Mouse (Mus musculus): ENCODE measurements at regions not wholly inside any gene's neighbourhood (a gene's known extent, or its start where the extent isn't known, plus 50 kb on each side); places are given as distances from the start of the nearest gene placed in this dataset.
A peak's percentile ranks its signal among the peaks of the same experiment; 100 is the strongest.
"Not testable (repeated sequence)": the region's sequence is repeated elsewhere in the genome, so short reads cannot be mapped to it uniquely, and the experiment has no call there.

DNA sequence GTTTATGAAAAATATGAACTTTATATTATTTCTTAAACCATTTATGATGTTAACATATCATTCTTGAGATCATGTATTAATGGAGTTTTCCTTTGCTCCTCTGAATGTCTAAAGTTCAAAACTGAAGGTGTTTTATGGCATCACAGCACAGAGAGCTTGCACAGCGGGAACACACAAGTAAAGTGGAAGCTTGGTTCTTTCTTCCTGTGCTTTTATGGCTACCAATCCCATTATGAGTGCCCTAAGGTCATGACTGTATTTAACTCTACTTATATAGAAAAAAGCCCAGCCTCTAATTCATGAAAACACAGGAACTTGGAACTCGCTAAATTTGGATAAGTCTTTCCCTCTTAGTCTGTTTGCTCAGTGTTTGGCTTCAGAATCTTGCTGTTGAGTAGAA, 417.3 kb upstream of the Adamts5 start:
- DNase-seq = no peak

DNA sequence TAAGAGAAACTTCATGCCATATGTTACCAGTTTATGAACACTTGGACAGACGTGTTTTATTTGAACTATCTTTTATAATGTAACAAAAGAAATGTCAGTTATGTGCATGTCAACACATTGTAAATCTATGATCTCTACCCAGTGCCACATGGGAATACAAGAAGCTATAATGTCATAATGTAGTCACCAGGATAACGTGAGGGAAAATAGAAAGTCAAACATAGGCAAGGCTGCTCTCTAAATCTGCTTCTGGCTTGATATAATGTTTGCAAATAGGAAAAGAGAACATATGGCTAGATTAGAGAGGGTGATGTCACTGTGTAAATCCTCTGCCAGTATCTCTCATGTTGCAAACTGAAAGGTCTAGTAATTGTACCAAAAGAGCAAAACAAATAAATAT, 408.1 kb upstream of the Adamts5 start:
- no peak for DNase-seq

DNA sequence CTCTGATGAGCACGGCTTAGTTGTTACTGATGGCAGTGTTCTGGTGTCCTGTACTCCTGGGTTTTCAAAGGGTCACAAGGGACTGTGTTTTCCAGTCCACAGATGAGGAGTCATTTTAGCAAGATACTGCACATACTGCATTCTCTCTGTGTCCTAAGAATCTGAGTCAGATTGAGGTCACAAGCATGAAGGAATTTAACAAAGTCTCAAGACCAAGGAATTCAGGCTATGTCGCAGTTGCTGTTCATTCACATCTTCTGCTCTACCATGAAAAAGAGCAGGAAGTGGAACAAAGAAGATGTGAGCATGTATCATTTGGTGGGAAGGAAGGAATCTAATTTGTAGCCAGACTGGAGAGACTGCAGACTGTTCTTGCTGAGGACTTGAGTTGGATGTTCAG, 402.2 kb upstream of the Adamts5 start:
- DNase-seq = no peak

DNA sequence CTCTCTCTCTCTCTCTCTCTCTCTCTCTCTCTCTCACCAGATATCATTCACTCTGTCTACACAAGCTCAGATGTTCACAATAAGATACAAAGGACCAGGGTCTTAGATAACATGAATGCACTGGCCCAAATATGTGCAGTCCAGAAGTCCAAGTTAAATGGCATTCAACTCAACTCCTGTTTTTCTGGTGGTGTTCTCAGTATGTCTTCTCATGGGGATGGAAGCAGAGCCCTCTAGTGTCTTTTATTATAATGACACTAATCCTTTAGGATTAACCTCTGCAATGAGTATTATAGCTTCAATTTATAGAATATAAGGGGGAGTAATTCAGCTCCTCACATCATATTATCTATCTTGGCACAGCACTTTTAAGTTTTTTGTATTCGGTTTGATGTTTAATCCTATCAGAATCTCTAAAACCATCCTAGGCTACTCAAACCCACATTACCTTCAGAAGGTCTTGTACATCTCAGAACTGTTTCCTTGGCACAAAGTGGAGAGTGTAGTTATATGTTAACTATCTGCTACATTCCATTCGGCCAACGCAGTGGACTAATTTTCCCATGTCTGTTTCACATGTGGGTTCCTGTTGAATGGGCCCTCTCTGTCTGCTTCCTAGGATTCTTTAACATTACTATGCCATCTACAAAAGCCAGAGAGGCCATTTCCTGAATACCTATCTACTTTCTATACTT, 401.0 kb upstream of the Adamts5 start:
- no peak for DNase-seq

DNA sequence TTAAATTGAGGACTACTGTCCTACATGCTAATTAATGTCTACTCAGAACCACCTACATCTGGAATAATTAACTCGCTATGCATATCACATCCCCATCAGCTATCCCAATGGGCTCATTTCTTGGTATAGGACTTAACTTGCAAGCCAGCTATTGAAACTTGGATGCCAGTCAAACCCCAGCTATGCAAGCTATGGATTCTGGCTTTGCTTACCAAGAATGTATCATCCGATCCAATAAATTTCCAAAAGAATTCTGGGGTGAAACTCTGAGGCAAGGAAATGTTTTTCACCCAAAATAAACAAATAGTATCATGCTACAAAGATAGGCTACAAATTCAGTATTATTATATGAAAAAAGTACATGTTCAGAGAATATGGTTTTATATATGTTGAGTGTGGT, 392.8 kb upstream of the Adamts5 start:
- no peak for DNase-seq

DNA sequence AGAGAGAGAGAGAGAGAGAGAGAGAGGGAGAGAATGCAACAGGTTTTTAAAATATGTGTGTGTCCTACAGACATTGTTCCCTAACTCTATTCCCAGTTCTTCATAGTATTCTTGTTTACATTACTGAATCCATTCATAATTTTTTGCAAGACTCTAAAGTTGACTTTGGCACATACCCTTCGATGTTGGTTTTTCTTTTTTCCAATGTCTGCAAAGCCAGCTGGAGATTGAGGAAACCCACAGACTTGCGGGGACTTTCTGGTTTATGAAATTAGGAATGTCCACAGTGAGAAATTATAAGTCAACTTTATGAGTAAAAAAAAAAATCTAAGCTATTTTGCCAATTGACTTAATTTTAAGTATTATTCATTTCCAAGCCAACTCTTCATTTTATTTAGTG, 379.7 kb upstream of the Adamts5 start:
- DNase-seq = no peak

DNA sequence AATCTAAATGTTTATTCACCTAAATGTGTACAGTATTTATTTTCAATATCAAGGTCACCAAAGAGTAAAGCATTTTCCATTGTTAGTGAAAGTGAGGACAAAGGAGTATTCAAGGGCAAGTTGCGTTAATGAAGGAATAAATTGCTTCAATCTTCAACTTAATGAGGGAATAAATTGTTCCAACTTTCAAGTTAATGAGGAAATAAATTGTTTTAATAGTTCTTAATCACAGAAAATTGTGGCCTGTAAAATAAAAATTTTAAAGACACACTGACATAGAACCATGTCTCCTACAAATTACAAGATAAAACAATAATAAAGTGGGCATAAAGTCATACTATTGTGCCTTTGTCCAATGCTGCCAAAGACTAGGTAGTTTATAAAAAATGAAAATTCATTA, 375.4 kb upstream of the Adamts5 start:
- no peak for DNase-seq

DNA sequence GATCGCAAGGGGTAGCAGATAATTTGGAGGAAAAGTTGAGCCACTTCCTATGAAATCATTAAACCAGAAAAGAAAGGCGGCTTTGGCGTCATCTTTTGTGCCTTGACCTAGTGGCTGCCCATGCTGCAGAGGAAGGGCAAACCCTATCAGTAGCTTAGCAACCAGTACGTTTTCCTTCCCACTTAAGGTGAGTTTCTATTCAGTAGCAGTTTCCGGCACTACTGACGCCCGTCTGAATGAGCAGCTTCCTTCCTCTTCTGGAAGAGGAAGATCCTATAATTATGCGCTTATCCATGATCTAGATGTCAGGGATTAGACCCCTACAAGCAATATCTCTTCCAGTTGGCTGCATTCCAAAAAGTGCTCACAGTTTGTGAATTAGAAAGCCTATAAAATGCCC, 360.0 kb upstream of the Adamts5 start:
- DNase-seq = no peak

DNA sequence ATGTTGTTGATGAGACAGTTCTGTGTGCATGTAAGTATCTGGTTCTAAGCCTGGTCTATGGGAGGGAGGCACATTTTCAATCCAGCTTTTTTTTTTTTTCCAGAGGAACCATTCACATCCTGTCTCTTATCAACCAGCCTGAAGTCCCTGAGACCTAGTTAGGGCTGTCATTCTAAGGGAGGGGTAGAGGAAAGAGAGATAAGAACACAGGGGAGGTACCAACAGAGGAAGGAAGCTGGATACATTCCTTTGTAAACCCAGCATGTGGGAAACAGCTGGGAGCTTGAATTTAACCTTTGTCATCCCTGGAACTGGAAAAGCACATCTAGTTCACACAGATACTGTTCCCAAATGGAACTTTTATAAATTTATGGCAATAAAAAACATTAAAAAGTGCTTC, 351.0 kb upstream of the Adamts5 start:
- DNase-seq = no peak

DNA sequence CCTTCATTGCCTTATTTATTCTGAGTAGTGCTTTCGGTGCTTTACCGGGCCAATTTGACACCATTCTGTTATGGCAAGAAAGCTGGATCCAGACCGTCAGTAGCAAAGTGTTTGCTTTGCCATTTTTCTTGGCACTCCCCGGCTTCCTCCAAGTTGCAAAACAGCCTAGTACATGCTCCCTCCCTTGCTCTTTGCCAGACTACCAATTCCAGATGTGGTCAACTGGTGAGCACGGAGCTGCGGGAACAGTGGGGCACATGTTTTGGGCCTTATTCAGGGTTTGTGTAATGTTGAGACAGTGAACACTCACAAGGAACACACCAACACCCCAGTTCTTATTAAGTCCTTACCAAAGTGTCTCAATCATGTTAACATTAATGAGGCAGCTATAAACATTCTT, 348.4 kb upstream of the Adamts5 start:
- DNase-seq = no peak

DNA sequence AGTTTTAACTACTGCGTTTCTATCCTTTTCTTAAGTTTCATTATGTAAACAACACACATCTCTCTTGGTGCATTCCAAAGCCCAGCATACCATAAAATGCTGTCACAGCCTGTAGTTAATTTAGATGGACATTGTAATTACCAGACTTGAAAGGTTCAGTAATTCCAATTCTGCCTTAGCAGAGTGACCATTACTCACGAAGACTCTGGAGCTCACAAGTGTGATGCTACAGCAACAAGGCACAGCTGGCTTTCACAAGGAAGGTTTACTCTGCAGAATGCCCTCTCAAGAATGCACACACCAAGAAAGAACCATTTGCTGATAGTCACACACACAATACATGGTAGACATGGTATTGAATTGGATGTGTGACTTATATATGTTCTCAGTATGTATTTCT, 342.6 kb upstream of the Adamts5 start:
- no peak for DNase-seq

DNA sequence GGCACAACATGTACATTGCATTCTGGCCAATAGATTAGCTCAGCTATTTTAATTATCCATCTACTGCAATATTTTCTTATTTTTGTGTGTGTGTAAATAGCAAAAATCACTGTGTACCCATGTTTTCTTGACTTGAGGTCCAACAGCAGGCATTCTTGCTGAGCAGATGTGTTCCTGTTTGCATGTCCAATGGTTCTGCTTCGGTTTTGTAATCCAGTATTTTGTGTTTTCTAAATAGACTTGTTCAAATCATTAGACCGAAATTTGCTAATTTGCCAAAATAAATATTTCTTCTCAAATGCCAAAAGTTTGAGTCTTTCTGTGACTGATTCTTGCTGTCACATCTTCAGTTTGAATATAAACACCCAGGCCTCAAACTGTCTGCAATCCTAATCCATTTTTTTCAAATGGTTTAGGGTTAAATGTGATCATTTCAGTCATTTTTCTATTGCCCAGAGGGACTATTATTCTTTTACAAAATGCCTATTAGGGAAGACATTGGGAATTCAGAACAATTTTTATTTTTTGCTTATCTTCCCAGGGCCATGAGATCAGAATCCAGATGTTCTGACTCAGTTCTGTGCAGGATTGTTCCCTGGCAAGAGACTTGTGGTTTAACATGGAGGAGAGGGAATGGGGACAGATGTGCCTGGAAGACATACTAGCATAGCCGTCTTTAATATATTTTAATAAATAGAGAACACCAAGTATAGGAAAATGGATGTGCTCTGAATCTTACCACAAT, 341.3 kb upstream of the Adamts5 start:
- no peak for DNase-seq

DNA sequence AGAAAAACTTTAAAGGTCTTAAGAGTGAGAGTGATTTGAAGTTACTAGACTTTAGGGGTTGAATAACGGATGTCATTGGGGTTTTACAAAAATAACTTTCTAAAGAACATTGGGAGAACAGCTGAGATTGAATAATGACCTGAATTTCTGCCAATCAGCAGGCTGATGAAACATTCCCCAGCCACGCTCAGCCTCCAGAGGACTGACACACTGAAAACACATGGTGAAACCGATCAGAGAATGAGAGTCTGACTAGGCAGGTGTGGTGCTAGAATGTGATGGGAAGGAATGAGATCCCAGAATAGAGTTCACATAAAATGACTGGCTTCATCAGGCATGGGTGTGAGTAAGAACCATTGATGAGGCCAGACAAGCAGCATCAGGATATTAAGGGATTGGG, 321.4 kb upstream of the Adamts5 start:
- DNase-seq = no peak

DNA sequence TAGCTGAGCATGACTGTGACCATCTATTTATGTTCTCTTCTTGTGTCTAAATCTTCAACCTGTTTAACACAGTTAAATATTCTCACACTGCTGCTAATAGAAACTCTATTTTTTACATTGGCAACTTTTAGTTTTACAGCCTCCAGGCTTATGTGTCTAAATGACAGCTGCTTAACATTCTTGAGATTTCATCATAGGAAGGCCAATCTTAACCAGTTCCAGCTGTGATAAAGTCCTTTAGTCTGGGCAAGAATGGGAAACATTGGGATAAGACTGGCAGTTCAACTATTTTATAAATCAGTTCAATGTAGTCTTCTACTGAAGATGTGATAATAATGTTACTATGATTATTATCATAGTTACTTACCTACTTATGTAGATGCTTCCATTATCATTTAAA, 308.9 kb upstream of the Adamts5 start:
- no peak for DNase-seq

DNA sequence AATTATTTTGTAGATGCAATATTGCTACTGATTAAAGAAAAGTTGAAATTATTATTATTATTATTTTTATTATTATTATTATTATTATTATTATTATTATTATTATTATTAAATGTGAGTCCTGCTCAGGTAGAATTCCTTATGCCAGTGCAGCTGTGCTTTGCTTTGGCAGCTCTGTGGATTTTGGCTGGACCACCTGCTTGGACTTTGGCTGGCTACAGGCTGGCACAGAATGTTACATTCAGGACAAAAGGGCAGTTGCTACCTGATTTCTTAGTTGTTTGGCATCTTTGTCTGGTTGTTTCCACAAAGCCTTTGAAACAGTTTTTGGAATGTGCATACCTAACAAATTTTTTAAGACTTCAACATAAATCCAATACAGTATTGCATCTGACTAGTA, 307.7 kb upstream of the Adamts5 start:
- DNase-seq = peak; percentile 61 to 70

DNA sequence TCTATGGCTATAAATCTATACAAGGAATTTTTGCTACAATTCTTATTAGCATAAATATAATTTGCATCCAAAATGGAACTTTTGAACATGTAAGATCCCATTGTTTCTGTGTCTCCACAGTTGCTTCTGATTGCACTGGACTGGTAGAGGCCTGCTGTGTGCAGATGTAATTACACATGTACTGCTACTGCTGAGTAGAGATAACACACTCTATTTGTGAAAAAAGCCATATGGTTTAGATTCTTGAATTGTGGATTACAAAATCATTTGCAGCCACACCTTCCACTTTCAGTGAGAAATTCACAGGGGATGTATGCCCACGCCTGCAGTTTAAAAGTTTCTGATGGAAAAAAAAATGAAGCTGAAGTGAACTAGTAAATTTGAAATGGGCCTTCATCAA, 288.2 kb upstream of the Adamts5 start:
- DNase-seq = no peak

DNA sequence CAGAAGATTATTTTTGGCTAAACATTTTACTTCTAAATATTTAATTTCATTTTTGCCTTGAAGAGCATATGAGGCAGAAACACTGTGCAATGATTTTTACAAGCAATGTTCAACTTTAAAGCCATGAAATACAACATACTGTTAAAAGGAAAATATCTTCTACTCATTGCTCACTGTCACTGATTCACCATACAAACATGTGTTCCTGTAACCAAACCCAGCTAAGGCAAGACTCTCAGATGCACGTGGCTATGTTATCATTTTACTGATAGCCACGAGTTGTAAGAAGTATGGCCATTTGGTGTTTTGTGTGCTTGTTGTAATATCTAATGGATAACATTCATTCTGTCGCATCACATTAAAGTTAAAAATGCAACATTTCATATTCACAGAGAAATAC, 287.3 kb upstream of the Adamts5 start:
- DNase-seq = no peak

DNA sequence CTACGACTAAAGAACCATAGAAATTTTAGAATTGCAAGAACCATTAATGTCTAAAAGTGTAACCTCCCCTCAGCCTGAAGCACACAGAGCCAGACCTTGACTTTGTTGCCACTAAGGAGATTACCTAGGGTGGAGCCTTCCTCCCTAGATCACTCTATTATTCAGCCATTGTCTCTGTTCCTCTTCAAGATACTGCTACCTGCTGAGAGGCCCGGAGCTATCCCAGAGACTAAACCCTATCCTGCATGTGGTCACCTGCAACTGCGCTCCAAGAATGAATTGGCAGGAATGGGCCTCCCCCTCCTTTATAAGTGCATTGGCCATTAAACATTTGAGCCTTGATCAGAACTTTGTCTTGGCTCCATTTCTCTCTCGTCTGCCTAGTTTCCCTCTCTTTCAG, 286.0 kb upstream of the Adamts5 start:
- DNase-seq = not testable (repeated sequence)

DNA sequence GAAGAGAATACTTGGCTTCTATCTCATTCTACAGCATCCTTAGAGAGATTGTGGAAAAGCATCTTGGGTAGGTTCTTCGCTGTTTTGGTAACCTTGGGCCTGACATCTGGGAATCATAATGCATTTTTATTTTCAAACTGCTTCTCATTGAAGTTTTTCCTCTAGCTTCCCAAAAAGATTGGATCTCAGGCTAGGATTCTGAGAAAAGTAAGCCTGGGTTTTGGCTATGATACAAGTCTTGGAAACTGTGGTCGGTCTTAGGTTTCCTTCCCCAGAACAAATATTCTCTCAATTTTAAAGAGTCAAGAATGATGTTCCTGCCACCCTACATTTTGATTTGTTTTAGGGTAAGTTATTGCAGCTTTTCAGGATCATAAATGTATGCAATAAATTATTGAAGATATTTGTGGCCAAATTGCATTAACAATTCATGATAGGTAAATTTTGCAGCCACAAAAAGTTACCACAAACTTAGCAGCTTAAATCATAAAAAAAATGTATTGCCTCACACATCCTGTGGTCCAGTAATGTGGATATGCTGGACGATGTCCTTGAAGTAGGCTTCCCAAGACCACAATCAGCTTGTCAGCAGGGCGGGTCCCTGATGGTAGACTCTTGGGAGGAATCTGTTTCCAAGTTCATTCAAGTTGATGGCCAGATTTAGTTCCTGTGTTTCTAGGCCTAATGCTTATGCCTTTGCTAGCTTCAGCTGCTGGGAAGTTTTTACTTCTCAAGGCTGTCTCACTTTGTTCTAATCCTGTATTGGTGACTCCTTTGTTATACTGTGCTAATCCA, 257.6 kb upstream of the Adamts5 start:
- DNase-seq = no peak

DNA sequence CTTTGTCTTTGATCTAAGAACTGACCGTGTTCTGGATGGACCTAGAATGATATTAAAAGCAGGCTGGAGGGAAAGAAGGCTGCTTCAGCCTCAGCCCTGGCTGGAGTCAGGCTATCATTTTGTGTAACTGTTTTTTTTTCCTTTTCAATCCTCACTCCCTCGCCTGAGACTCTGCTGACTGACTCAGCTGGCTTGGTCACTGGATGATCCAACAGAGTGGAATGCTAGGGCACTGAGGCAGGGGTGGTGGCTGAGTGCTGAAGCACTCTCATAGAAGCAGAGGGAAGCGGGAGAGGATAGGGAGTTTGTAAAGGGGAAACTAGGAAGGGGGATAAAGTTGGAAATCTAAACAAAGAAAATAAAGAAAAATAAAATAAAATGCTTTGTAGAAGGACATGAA, 236.5 kb upstream of the Adamts5 start:
- no peak for DNase-seq

DNA sequence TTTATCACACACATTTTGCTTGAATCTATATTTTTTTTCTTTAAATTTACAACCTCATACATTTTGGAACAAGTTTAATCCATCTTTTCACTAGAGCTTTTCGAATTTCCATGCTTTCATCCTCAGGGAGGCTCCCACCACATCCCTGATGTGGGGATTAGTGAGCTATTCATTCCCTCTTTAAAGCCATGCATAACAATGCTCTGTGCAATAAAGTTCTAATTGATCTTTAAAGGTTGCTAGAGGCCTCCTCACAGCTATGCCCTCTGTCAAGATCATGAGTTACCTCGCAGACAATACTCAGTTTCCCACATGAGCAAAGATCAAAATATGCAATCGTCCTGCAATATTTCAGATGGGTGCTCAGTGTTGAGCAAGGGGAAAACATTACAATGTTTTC, 234.5 kb upstream of the Adamts5 start:
- DNase-seq = no peak

DNA sequence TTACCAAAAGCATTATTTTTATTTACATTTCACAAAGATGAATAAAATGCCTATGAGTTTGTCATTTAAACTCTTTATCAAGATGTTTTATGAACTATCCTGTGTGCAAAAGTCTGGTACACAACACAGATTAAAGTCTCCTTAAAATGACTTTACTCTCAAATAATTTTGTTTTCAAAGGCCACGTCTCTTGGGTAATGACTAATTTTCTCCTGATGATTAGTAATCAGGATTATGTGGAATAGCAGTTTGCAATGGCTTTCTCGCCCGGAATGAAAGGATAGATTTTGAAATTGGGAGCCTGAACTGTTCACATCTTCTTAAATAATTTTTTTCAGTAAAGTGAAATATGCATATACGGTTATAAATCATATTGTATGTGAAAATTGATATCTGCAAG, 225.8 kb upstream of the Adamts5 start:
- DNase-seq = no peak

DNA sequence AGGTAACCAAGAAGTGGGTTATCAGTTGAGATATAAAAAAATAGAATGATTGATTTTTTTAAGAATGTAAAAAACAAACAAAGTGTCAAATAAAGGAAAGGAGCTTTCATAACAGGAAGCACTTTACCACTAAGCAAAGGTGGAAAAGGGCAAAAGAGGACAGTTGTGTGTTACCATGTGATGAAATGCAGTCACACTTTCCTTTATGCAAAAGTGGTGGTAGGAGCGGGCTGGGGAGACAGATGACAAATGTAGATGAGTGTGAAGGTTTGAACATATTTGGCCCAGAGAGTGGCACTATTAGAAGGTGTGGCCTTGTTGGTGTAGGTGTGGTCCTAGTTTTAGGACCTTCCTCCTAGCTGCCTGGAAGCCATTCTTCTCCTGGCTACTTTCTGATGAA, 222.6 kb upstream of the Adamts5 start:
- DNase-seq = no peak

DNA sequence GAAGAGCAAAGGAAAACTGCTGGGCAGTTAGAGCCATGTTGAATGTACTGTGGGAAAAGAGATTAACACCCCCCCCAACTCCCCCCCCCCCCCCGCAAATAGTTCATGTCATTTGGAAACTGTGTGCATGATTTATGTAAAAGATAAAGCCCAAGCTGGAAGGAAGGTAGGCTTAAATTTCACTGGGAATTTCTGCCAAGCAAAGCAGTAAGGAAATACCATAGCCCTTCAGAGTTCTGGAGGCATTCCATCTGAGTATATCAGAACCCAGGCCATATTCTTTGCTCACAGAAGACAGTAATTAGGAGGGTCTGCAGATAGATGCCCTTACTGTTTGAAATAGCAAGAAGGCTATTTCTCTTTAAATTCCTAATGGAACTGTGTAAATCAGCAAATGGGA, 221.3 kb upstream of the Adamts5 start:
- DNase-seq = no peak

Data from cerebellum, postnatal 14 days (tissue).